Mouse (Mus musculus) megakaryocyte, embryonic 14.5 days (primary cell): ENCODE measurements around the gene Icam5.

Experiments used
- FLI1 ChIP-seq: IDR thresholded peaks from 2 replicates; pipeline ENCODE4 v1.6.1; 2012; ENCODE audit warnings: low read length, inconsistent platforms, mixed read lengths
- GATA1 ChIP-seq: IDR thresholded peaks from 3 replicates; pipeline ENCODE4 v1.6.1; 2012; ENCODE audit warnings: mixed read lengths, low read length, inconsistent platforms, borderline replicate concordance

DNA sequence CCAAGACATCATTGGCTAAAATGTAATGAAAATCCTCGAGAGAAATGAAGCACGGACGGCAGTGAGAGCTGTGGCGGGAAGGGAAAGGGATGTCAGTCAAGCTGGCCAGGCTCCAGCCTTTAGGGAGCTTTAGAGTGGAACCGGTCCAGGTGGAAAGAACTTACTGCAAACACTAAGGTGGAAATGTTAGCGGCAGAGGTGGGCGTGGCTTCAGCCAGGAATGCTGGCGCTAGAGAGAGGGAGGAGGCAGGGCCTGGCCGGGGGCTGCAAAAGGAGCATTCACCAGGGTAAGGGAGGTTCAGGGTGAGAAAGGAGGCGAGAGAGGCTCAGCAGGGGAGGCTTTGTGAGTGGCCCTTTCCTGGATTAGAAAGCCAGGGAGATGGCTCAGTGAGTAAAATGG is 41.0 kb upstream of the Icam5 start:
- TF ChIP-seq GATA1 = no peak
- no peak for TF ChIP-seq FLI1
